In the genomic region with DNA sequence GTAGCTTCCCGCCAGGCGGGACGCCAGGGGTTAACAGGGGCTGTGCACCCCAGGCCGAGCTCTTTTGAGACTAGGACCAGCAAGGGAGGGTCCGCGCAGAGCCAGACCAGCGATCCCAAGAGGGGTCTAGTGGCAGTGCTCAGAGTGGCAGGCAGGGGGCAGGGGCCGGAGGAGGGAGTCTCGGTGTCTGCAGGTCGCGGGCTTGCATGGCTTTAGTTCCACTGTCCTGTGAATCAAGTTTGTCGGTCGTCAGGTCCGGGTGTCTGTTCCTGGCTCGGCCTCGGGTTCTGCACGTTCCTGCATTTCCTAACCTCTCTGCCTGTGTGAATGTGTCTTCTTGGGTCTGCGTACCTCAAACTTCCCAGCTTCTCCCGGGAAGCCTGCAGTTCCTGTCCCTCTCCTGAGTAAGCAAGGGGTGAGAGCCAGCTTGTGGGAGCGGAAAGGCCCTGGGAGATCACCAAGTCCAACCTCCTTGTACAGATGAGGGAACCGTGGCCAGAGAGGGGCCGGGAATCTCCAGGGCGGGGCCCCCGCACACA, we compare ENCODE assay signal across 8 mouse cellular contexts. TPM values are rescaled to one million over a fixed set of nuclear protein-coding genes. Genes with fewer than 3 reads are reported as not detected.
DNase-seq lines count a peak whose midpoint lies in the region; ATAC-seq and TF ChIP-seq lines count a peak whose summit lies in the region.

No protein-coding gene starts in this region.

- peaks cover 37% of the 10 kb centered on the region for H3K4me1 ChIP-seq in forebrain, embryonic 10.5 days
- H3K4me1 ChIP-seq in hindbrain, embryonic 11.5 days (replicated peaks; ENCODE audit: control insufficient read depth, insufficient read depth, low read length): peaks cover 14% of the 10 kb centered on the region; the same call in 1 of the 2 replicates
- peaks cover 17% of the 10 kb centered on the region for H3K4me1 ChIP-seq in limb, embryonic 14.5 days (ENCODE audit: control insufficient read depth, insufficient read depth, low read length)
- peaks cover 7% of the 10 kb centered on the region; the same call in 1 of the 2 replicates for H3K4me1 ChIP-seq in midbrain, postnatal 0 days (ENCODE audit: insufficient read depth, low read length)

- H3K9ac ChIP-seq in hindbrain, embryonic 11.5 days (ENCODE audit: low read depth, low read length): peak overlapping the region; percentile 75
- peak overlapping the region; percentile 90 for H3K9ac ChIP-seq in limb, embryonic 14.5 days (ENCODE audit: low read depth, low read length, severe bottlenecking)
- 0 out of 2 replicates have a peak overlapping the region, but pooled peaks have one; percentile 44 for H3K9ac ChIP-seq in midbrain, postnatal 0 days (replicated peaks; ENCODE audit: low read length, poor library complexity, severe bottlenecking)

- H3K9me3 ChIP-seq in forebrain, embryonic 10.5 days: no peaks in the 10 kb centered on the region
- H3K9me3 ChIP-seq in hindbrain, embryonic 11.5 days (ENCODE audit: control insufficient read depth, low read length): no peaks in the 10 kb centered on the region
- H3K9me3 ChIP-seq in limb, embryonic 14.5 days (ENCODE audit: control insufficient read depth, low read length): no peaks in the 10 kb centered on the region
- no peaks in the 10 kb centered on the region for H3K9me3 ChIP-seq in midbrain, postnatal 0 days (ENCODE audit: low read length)

- peak; percentile 85 for ATAC-seq in hindbrain, embryonic 11.5 days (ENCODE audit: low FRiP score)
- ATAC-seq in limb, embryonic 14.5 days (ENCODE audit: low FRiP score, low read depth): peak; percentile 44; the same call in 1 of the 2 replicates
- ATAC-seq in midbrain, postnatal 0 days (ENCODE audit: low FRiP score): peak; percentile 71; the same call in 1 of the 2 replicates

- peaks cover 60% of the 10 kb centered on the region for H3K27me3 ChIP-seq in forebrain, embryonic 10.5 days (ENCODE audit: poor library complexity, severe bottlenecking)
- H3K27me3 ChIP-seq in hindbrain, embryonic 11.5 days (ENCODE audit: control insufficient read depth, insufficient read depth, low read length): peaks cover 27% of the 10 kb centered on the region
- H3K27me3 ChIP-seq in limb, embryonic 14.5 days (ENCODE audit: control insufficient read depth, insufficient read depth, low read length): no peaks in the 10 kb centered on the region
- H3K27me3 ChIP-seq in midbrain, postnatal 0 days (ENCODE audit: insufficient read depth, low read length): peaks cover 51% of the 10 kb centered on the region

- no peaks in the 10 kb centered on the region for H3K36me3 ChIP-seq in forebrain, embryonic 10.5 days (replicated peaks)
- H3K36me3 ChIP-seq in hindbrain, embryonic 11.5 days (ENCODE audit: control insufficient read depth, insufficient read depth, low read length): no peaks in the 10 kb centered on the region
- H3K36me3 ChIP-seq in limb, embryonic 14.5 days (ENCODE audit: control insufficient read depth, insufficient read depth, low read length): peaks cover 11% of the 10 kb centered on the region
- H3K36me3 ChIP-seq in midbrain, postnatal 0 days (ENCODE audit: insufficient read depth, low read length): no peaks in the 10 kb centered on the region

- peak overlapping the region; percentile 100 for H3K4me2 ChIP-seq in hindbrain, embryonic 11.5 days (replicated peaks; ENCODE audit: low read depth, low read length)
- peak overlapping the region; percentile 97 for H3K4me2 ChIP-seq in limb, embryonic 14.5 days (replicated peaks; ENCODE audit: low read depth, low read length, severe bottlenecking)
- peak overlapping the region; percentile 100 for H3K4me2 ChIP-seq in midbrain, postnatal 0 days (ENCODE audit: low read depth, low read length, poor library complexity, severe bottlenecking)

- 3% methylated on average over 24 of the region's 24 CpGs for WGBS in forebrain, embryonic 10.5 days
- WGBS in hindbrain, embryonic 11.5 days: 4% methylated on average over 24 of the region's 24 CpGs
- WGBS in limb, embryonic 14.5 days: 1% methylated on average over 23 of the region's 24 CpGs
- WGBS in midbrain, postnatal 0 days: 3% methylated on average over 24 of the region's 24 CpGs

- TF ChIP-seq POLR2A in limb, embryonic 14.5 days (IDR thresholded peaks at IDR 0.05; ENCODE audit: borderline replicate concordance, extremely low read depth, insufficient read depth, insufficient read length): no peak

- H3K4me3 ChIP-seq in forebrain, embryonic 10.5 days: peak overlapping the region; percentile 94
- peak overlapping the region; percentile 80 for H3K4me3 ChIP-seq in hindbrain, embryonic 11.5 days (ENCODE audit: low read depth, low read length)
- peak overlapping the region; percentile 91 for H3K4me3 ChIP-seq in limb, embryonic 14.5 days (replicated peaks; ENCODE audit: low read length)
- H3K4me3 ChIP-seq in midbrain, postnatal 0 days (ENCODE audit: low read depth, low read length): peak overlapping the region; percentile 55

- TF ChIP-seq CTCF in midbrain, postnatal 0 days (IDR thresholded peaks at IDR 0.05): peak; percentile 67

- peak overlapping the region; percentile 88 for H3K27ac ChIP-seq in forebrain, embryonic 10.5 days
- H3K27ac ChIP-seq in hindbrain, embryonic 11.5 days (ENCODE audit: low read depth, low read length): no peak overlapping the region
- H3K27ac ChIP-seq in limb, embryonic 14.5 days (replicated peaks; ENCODE audit: low read depth, low read length): peak overlapping the region; percentile 79
- H3K27ac ChIP-seq in midbrain, postnatal 0 days (ENCODE audit: low read depth, low read length): no peak overlapping the region

- DNase-seq in B cell, adult 2 months: peak; percentile 60 to 62
- peak; percentile 69 for DNase-seq in NIH3T3 (ENCODE audit: low read depth)
- DNase-seq in forebrain, embryonic 10.5 days (ENCODE audit: extremely low spot score, low spot score): peak; percentile 86
- peak; percentile 83 for DNase-seq in hindbrain, embryonic 11.5 days (ENCODE audit: low spot score)
- peak; percentile 39 for DNase-seq in limb, embryonic 14.5 days (ENCODE audit: low spot score)
- DNase-seq in midbrain, postnatal 0 days (ENCODE audit: low spot score): peak; percentile 55
- peak; percentile 77 for DNase-seq in thymus, postnatal 14 days
- DNase-seq in layer of hippocampus, adult 18-20 months (ENCODE audit: low spot score in 2 of 2): no peak

RNA-seq across cellular contexts. Expression of gene Col27a1, which starts 2.3 kb away (rescaled TPM):
- polyA plus RNA-seq in forebrain, embryonic 10.5 days (2016; fragmentation: Nextera tagmentation; extraction: Ambion mirVana): 2.8 and 3.1 TPM in 2 replicates
- 3.7 and 4.4 TPM in 2 replicates for polyA plus RNA-seq in hindbrain, embryonic 11.5 days (2014; fragmentation: Nextera tagmentation; extraction: Ambion mirVana)
- polyA plus RNA-seq in limb, embryonic 14.5 days (2012; rRNA removed): 134 and 171 TPM in 2 replicates
- polyA plus RNA-seq in limb, embryonic 14.5 days (2014; fragmentation: Nextera tagmentation; extraction: Ambion mirVana): 34.1 and 40.5 TPM in 2 replicates
- total RNA-seq in midbrain, postnatal 0 days (2014; rRNA removed): 3.9 and 4.8 TPM in 2 replicates
- polyA plus RNA-seq in midbrain, postnatal 0 days (2015; fragmentation: Nextera tagmentation; extraction: Ambion mirVana): 0.85 and 0.88 TPM in 2 replicates
- 1 to 10 TPM; 4.0 to 4.5 TPM for total RNA-seq in layer of hippocampus, adult 18-20 months (2021)

RNA-seq across cellular contexts. Expression of gene Kif12, which starts 44.1 kb away (rescaled TPM):
- not detected in 2 replicates for polyA plus RNA-seq in forebrain, embryonic 10.5 days (2016; fragmentation: Nextera tagmentation; extraction: Ambion mirVana)
- not detected in 2 replicates for polyA plus RNA-seq in hindbrain, embryonic 11.5 days (2014; fragmentation: Nextera tagmentation; extraction: Ambion mirVana)
- 1.3 and 1.4 TPM in 2 replicates for polyA plus RNA-seq in limb, embryonic 14.5 days (2012; rRNA removed)
- polyA plus RNA-seq in limb, embryonic 14.5 days (2014; fragmentation: Nextera tagmentation; extraction: Ambion mirVana): 0.14 and 0.40 TPM in 2 replicates
- 0.28 and 0.60 TPM in 2 replicates for total RNA-seq in midbrain, postnatal 0 days (2014; rRNA removed)
- 0.16 and 0.21 TPM in 2 replicates for polyA plus RNA-seq in midbrain, postnatal 0 days (2015; fragmentation: Nextera tagmentation; extraction: Ambion mirVana)
- not detected for total RNA-seq in layer of hippocampus, adult 18-20 months (2021)

Comparison
In these comparisons a context has a peak if more than half of its experiments do, and no peak if none do; other contexts are left out.
1. DNase-seq: peak in B cell, adult 2 months (2 of 2), NIH3T3 (single experiment), forebrain, embryonic 10.5 days (single experiment), hindbrain, embryonic 11.5 days (single experiment), limb, embryonic 14.5 days (single experiment), midbrain, postnatal 0 days (single experiment) and thymus, postnatal 14 days (single experiment); none in layer of hippocampus, adult 18-20 months (0 of 2).
2. H3K27ac ChIP-seq: peak in forebrain, embryonic 10.5 days (single experiment) and limb, embryonic 14.5 days (single experiment); none in hindbrain, embryonic 11.5 days (single experiment) and midbrain, postnatal 0 days (single experiment).
3. Peak in every context shown above with its lines, with median percentiles within 50 percentile points of each other: H3K4me3 ChIP-seq, ATAC-seq, H3K4me2 ChIP-seq and H3K9ac ChIP-seq.